Mouse (Mus musculus) MEL-GATA-1-ER (cell line): ENCODE measurements around the gene Vmn1r87.

Experiments
- DNase-seq: peaks from one replicate; pipeline ENCODE4 v3.0.0-alpha.2; 2012; ENCODE audit warnings: low read depth; ENCODE audit errors: extremely low read depth

Vmn1r87 gene

GRCm38 (mm10) chr7:13140057-13140456 lies at the start of gene Vmn1r87:
Vmn1r87 (minus strand) TSS chr7:13140157.
- no peak for DNase-seq

DNA sequence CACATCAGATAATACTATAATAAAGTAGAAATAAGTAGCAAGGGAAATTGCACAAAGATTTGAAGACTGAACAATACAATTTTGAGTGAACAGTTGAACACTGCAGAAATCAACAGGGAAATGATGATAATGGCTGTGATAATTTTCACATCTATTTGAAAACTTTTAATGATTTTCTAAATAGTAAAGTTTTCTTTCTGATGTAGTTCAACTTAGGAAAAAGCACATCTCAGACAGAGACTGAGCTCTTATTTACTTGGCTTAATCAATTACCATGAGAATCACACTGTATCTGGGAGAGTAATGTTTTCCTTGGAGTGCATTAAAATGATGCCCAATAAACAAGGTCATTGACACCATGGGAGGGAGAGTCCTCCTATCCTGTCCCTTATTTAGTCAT lies 19.3 kb upstream of the Vmn1r87 start, which contains the start of gene Vmn1r88:
Vmn1r88 (plus strand) TSS at position 301 of the 400 bp plus-strand sequence.
- no peak for DNase-seq

DNA sequence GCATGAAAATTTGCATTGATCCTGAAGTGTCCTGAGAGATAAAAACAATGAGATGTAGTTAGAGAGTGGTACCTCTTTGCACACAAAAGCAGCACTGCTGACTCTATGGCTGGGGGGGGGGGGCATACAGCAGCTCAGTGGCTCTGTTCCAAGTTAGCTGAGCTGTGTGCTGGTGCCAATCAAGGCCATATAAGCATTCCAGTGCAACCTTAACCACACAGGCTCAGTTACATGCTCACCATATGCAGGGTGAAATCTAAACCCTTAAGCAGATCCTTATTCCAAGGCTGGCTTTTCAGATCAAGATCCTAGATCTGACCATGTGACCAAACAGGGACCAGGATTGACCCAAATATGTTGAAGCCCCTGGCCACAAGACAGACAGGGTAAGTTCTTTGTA lies 2.6 kb downstream of the Vmn1r87 start:
- no peak for DNase-seq

GRCm38 (mm10) chr7:13131856-13132255 lies 8.1 kb downstream of the Vmn1r87 start:
- DNase-seq: no peak

GRCm38 (mm10) chr7:13123554-13124153 lies 16.3 kb downstream of the Vmn1r87 start:
- peak; percentile 5 for DNase-seq

- no peak for DNase-seq
Observed at GRCm38 (mm10) chr7:13119817-13120216, 20.1 kb downstream of the Vmn1r87 start, which contains the start of gene Vmn1r86. Vmn1r86 (minus strand) TSS chr7:13119917.

GRCm38 (mm10) chr7:13095073-13095472 lies 44.9 kb downstream of the Vmn1r87 start, which contains the start of gene Vmn1r85:
Vmn1r85 (minus strand) TSS chr7:13095173.
- no peak for DNase-seq
